Mouse (Mus musculus) G1E-ER4 (cell line): ENCODE results near the gene Vmac. TPM values are rescaled to one million over a fixed set of nuclear protein-coding genes. Genes with fewer than 3 reads are reported as not detected.

Experiments
- GATA1 ChIP-seq: IDR thresholded peaks from one replicate; pipeline ENCODE4 v1.8.0; 2012; ENCODE audit warnings: low read length, inconsistent platforms
- polyA plus RNA-seq: library from polyadenylated mRNA; stranded (reverse); fragments of >175 nt; gene quantifications from 2 replicates; pipeline ENCODE4 v1.2.3, GENCODE M21; 2012

The Vmac gene
- polyA plus RNA-seq, 1 experiment: 10.6 TPM

DNA sequence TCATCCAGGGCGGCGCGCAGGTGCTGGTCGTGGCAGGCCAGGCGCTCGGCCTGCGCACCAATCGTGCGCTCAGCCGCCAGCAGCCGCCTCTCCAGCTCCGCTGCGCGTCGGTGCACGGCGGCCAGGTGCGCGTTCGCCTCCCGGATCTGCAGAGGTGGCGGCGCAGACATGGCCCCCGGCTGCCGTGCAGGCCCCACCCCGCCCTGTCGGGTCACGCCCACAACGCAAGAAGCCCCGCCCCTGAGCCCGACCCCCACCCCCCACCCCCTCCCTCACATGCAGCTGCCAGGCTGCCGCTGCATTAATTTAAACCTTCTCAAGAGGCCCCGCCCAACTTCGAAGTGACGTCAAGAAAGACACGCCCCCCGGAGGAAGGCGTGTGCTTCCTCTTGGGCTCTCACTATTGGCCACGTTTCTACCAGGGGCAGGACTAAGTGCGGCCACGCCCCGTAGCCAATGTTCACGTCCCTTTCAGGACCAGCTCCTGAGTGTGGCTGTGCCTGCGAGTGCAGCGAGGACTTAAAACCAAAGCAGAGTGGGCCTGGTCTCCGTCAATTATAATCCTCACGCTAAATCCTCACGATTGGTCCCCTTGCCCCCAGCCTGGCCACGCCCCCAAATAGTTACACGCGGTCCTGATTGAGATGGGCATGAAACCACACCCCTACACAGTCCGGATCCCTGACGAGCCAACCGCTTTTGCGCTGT, 1.0 kb downstream of the Vmac start:
- no peak for TF ChIP-seq GATA1

DNA sequence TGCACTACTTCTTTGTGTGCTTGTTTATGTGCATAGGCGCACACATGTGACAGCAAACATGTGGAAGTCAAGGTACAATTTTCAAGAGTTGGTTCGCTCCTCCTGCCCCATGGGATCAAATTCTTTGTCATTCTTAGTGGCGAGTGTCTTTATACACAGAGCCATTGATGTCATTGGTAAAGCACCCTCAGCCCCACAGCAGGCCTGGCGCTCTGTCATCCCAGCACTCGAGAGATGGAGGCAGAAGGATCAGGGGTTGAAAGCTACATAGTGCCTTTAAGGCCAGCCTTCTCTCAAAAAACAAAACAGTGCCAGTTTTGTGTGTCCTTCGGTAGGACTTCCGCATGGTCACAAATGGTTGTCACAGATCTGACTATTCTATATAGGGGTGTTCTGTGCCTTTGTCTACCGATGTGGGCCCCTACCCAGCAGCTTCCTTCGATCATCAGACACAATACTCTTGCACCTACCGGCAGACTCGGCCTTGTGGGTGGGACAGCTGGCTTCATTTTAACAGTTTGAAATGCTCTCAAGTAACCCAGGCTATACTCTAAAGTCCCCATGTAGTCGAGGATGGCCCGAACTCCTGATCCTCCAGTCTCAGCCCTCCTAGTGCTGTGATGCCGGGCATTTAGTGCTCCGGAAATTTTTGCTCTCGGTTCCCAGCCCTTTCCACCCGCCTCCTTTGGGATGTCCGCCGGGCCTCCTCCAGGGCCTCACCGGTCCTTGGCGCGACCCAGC, 1.7 kb downstream of the Vmac start:
- TF ChIP-seq GATA1: no peak

DNA sequence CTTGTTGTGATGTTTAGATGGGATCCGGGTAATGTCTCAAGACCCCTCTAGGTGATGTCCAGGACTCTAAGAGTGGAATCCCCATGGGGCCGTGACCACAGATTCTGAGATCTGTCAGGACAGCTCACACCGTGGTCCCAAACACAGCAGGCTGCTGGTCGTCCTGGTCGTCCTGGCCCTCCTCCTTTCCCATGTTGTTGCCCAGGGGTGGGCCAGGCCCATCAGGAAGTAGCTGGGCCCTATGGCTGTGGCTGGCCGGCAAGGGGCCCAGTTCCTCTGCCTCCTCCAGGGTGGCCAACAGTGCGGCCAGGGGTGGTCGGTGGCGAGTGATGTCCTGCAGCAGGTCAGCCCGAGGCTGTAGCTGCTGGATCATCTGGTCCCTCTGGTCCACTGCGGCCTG, 2.5 kb downstream of the Vmac start:
- TF ChIP-seq GATA1: no peak

DNA sequence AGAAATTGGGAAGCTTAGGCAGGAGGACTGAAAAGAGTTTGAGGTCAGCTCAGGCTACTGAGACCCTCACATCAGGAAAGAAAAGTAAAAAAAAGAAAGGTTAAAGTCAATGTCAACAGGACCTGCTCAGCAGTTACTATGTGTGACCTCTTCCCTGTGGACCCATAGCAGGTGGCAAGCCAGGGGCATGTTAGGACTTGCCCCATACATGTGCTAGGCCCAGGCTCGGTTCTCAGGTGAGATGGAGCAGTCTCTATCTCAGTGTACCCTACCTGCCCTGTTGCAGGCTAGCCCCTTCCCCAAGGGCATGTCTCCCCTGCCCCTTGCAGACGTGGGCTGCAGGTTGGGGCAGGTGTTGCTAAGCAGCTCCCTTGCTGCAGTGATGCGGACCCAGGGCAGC, 8.1 kb downstream of the Vmac start:
- TF ChIP-seq GATA1: no peak

DNA sequence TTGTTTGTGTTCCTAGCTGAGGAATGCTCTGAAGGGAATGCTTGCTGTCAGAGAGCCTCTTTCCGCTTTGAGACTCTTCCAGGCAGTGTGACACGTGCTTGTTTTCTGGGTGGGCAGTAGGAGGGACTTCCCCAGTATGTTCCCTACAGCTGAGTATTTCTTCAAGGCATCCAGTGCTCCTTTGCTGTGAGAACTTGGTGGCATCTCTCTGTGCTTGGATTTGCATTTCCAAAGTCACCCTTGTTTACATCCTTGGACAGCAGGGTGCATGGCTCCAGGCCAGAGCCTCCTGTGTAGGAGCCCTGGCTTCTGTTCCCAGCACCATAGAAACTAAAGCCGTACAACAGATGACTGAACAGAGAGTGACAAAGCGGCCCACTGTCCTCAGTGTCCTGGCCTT, 9.1 kb downstream of the Vmac start:
- TF ChIP-seq GATA1: no peak

DNA sequence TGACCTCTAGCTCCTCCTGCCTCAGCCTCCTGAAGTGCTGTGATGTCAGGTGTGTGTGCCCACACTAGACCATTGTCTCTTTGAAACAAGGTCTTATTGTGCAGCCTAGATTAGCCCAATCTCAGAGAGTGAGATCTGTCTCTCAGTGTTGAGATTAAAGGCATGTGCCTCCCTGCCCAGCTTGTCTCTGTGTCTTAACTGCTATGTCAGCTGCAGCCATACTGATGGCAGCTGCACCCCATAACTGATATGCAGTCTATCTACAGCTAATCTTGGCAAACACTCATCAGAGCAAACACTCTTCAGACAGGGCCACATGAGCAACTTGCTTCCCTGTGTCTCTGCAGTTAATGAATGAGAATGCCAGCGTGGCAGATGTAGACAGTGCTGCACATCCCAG, 11.3 kb downstream of the Vmac start:
- no peak for TF ChIP-seq GATA1

DNA sequence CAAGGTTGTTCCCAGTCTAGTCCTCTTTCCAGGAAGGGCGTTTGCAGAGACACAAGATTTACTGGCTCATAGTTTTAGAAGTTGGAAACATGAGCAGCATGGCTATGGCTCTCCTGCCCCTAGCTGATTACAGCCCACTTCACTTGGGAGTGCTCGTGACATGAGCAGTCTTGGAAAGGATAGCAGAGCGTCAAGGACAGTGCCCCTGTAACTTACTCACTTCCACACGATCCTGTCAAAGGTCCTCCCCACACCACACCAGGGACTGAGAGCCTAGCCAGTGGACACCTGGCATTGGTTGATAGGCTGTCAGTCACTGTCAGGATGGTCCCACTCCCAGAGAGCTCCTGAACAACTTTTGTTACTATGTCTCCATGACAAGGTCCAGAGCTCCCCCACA, 14.8 kb downstream of the Vmac start:
- no peak for TF ChIP-seq GATA1

DNA sequence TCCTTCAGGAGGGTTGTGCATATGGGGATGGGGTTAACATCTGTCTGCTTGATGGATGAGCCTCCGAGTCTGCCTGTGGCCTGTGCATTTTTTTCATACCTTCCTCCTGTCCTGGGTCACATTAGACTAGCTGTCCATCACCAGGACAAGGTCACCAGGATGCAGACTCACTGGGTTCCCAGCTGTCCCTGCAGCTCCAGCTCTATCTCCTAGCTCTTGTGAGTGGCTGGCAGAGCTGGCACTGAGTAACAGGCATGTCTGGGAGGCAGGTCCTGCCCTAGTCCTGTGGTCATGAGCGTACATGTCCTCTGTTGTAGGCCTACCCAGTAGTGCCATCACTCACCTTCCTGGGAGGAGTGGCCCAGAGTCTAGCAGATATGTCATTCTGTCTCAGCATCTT, 17.4 kb downstream of the Vmac start:
- TF ChIP-seq GATA1: no peak

DNA sequence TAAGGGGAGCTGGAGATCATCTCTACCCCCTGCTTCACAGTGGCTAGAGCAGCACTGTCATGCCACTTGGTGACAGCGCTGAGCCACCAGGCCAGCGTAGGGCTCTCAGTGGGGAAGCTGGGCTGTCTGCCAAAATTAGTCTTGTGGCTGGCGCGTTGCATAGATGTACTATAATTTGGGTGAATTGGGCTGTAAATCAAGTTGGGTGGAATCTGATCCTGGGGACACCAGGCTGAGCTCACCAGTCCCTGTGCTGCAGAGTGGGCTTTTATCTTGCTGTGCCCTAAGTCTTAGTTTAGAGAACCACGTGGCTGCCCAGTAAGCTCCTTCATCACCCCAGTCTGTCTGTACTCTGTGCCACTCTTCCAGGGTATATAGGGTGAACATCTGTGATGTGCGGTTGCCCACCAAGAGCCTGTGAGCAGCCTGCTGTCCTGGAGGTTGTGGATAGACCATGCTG, 23.9 kb downstream of the Vmac start:
- TF ChIP-seq GATA1: no peak

DNA sequence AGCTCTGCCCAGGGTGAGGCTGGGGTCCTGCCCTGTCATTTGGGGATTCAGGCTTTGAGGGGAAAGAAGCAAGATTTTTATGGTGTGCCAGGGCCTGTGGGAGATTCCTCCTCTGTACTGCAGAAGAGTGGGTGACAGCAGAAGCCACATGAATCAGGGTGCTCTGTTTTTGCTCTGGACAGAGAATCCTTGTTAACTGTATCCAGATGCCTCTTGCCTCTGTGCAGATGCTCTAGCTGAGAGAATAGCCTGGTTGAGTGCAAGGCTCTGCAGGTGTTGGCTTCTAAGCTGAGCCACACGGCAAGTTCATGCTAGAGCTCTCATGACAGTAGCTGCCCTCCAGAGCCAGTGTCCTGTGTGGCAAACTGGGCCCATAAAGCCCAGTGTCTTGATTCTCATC, 24.4 kb downstream of the Vmac start:
- TF ChIP-seq GATA1: no peak

DNA sequence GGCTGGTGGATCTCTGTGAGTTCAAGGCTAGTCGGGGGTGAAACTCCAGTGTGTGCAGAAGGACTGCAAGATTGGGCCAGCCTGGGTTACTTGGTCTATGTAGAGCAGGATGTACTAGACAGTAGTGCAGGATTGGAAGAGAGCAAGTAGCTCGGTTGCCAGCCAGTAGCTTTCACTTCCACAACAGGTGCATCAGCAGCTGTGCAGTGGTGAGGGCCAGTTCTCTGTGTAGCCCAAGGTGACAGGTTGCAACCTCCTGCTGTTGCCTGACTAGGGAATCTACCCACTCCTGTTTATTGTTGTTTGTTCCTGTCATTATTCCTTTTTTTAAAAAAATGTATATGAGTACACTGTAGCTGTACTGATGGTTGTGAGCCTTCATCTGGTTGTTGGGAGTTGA, 29.1 kb downstream of the Vmac start:
- TF ChIP-seq GATA1: no peak

DNA sequence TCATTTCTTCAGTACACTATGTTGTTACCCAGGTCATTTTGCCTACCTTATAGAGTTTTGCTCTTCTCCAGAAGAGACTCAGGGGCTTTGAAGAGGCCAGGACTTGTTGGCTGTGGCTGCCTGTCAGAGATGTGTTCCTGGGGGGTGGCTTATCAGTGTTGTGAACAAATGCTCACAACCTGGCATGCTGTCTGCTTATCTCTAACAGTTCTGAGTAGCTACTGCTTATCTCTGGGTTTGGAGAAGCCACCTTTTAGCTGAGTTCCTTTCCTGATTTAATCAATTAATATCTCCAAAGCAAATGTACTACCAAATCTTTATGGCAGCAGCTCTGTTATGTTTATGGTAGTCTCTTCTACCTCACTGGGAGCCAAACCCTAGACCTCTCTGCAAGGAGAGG, 29.8 kb downstream of the Vmac start:
- TF ChIP-seq GATA1: peak; percentile 99

DNA sequence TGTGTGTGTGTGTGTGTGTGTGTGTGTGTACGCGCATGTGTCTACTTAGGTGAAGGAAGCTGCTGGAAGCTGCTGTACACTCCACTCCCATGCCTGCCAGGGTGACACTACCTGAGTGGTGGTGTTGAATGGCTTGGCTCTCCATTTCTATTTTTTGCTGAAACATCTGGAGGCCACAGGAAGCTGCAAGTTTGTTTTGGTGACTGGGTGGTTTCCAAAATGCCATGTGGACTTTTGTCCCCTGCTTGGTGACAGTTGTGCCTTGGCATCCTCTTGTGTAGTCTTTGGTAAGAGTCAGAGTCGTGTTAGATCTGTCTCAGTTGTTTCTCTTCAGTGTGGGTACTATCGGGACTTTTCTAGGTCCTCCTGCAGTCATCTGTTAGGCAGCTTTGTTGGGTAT, 31.0 kb downstream of the Vmac start:
- TF ChIP-seq GATA1: no peak

DNA sequence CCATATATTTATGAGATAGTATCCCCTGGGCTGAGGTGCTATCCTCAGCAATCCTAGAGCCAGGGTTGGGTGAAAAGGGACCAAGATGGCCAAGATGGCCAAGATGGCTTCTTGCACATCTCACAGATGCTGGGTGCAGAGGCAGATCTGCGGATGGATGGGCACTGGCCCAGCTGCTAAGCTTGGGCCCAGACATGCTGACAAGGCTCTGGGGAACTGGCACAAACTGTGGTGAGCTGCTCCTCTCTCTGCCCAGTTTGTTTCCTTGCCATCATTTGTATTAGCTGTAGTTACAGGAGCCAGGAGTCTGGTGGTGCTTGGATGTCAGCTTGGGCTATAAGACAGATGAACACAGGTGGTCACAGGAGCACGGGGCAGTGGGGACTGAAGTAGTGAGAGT, 33.2 kb downstream of the Vmac start:
- no peak for TF ChIP-seq GATA1

DNA sequence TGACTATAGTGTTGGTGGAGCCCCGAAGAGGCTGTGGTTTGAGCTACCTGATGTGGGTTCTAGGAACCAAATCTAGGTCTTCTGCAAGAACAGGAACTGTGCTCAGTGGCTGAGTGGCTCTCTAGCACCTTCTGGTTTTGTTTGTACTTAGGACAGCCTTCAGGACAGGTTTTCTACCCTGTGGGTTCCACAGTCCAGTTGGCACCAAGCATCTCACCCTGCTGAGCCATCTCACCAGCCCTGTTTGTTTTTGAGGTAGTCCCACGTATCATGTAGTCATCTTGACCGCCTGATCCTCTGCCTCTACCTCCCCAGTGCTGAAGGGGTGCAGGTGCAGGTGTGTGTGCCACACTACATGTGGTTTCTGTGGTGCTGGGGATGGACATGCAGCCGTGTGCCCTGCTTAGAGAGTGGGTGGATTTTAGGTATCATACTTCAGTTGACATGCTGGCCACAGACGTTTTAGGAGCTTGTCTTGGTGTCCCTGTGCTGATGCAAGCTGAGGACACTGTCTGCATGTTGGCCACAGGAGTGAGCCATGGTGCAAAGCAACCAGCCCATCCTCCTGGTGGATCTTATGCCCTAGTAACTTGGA, 34.2 kb downstream of the Vmac start:
- TF ChIP-seq GATA1: no peak

DNA sequence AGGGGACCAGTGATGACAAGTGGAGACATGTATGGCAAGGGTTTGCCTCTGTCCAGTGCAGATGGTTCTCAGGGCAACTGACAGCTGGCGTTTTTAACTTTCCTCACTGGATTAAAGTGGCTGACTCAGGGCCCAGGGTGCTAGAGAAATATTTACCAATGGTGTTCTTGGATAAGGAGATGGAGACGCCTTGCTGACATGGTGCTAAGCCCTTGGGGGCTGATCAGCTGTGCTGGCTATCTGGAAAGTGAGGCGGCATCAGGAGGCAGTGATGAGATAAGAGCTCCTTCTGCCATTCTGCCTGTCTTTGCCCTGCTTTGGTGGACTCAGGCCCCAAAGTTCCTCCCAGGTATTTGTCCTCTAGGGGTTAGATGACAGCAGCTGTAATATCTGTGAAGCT, 34.9 kb downstream of the Vmac start:
- peak; percentile 12 for TF ChIP-seq GATA1

DNA sequence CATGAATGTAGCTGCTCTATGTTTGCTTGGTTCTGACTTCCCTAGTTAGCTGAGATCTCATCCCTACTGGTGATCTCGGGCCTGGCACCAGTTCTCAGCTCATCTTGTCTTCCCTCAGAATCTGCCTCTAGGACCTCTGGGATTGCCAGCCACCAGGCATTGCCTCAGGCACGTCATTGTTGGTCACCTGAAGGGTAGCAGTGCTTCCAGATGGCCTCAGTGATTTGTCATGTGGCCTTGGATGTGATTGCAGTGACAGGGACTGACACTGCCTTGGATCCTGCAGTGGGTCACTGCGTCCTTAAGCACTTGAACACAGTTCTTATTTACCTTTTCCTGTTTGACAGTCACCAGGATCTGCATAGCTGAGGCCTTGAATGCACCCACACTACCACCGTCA, 36.0 kb downstream of the Vmac start:
- TF ChIP-seq GATA1: no peak
